12 mouse cellular contexts compared by ENCODE assay signal in genomic region chr2:76126651-76127050, GRCm38 (mm10).
"Had no signal": no experiment of that assay in that cellular context is flagged by ENCODE, and none has a peak within 500 bp of the region (broad histone marks: within the 10 kb centered on the region; RNA-seq: fewer than 3 reads in every experiment).

No protein-coding gene starts in this region.

- DNase-seq: retina, postnatal 1 day; right cerebral cortex, adult 18-20 months; right cerebral cortex, postnatal 14 days; right cerebral cortex, postnatal 25 days; right cerebral cortex, postnatal 4 days; spleen, adult 18-20 months; thymus, adult 18-20 months; thymus, adult 2 months; thymus, postnatal 14 days; thymus, postnatal 25 days; thymus, postnatal 36 days; thymus, postnatal 4 days had no signal
